Mouse (Mus musculus) adrenal gland (tissue): ENCODE measurements at regions not wholly inside any gene's neighbourhood (a gene's known extent, or its start where the extent isn't known, plus 50 kb on each side); places are given as distances from the start of the nearest gene placed in this dataset.
"Not testable (repeated sequence)": the region's sequence is repeated elsewhere in the genome, so short reads cannot be mapped to it uniquely, and the experiment has no call there.

Experiments used
- intact Hi-C: fragments of 180-260 bp; cut with DNase I; formaldehyde crosslinking; loops from one replicate; pipeline ENCODE4 v1.15.1; 2025

GRCm38 (mm10) chr6:95058017-95058416 is 59.0 kb upstream of the Kbtbd8 start:
- intact Hi-C loops: no loop called here

GRCm38 (mm10) chr6:95056222-95056621 is 60.8 kb upstream of the Kbtbd8 start:
- intact Hi-C loops: no loop called here

- intact Hi-C loops: no loop called here
These were observed 63.2 kb upstream of the Kbtbd8 start for GRCm38 (mm10) chr6:95053717-95054382.

GRCm38 (mm10) chr6:95041351-95041750 is 75.7 kb upstream of the Kbtbd8 start:
- intact Hi-C loops: not testable (repeated sequence)

GRCm38 (mm10) chr6:95024239-95024638 is 92.8 kb upstream of the Kbtbd8 start:
- intact Hi-C loops: no loop called here

- intact Hi-C loops: no loop called here
These were observed 95.3 kb upstream of the Kbtbd8 start for GRCm38 (mm10) chr6:95021724-95022123.

- intact Hi-C loops: no loop called here
These were observed 99.1 kb upstream of the Kbtbd8 start for GRCm38 (mm10) chr6:95017911-95018310.

- intact Hi-C loops: no loop called here
These were observed 99.6 kb upstream of the Kbtbd8 start for GRCm38 (mm10) chr6:95017484-95017883.

- intact Hi-C loops: no loop called here
These were observed 103.9 kb upstream of the Kbtbd8 start for GRCm38 (mm10) chr6:95013096-95013495.

- intact Hi-C loops: no loop called here
These were observed 110.6 kb upstream of the Kbtbd8 start for GRCm38 (mm10) chr6:95006485-95006884.

- intact Hi-C loops: no loop called here
These were observed 113.3 kb upstream of the Kbtbd8 start for GRCm38 (mm10) chr6:95003716-95004115.

- intact Hi-C loops: no loop called here
These were observed 117.5 kb upstream of the Kbtbd8 start for GRCm38 (mm10) chr6:94999562-94999961.

- intact Hi-C loops: no loop called here
These were observed 118.0 kb upstream of the Kbtbd8 start for GRCm38 (mm10) chr6:94999002-94999401.

GRCm38 (mm10) chr6:94998371-94998770 is 118.7 kb upstream of the Kbtbd8 start:
- intact Hi-C loops: no loop called here

- intact Hi-C loops: no loop called here
These were observed 122.7 kb upstream of the Kbtbd8 start for GRCm38 (mm10) chr6:94994376-94994775.

GRCm38 (mm10) chr6:94987427-94987826 is 129.6 kb upstream of the Kbtbd8 start:
- intact Hi-C loops: loop anchor here (2.0 to 10.0 kb wide), 4 partner anchors 365 to 903 kb away; no protein-coding TSS in a partner anchor

GRCm38 (mm10) chr6:94986346-94986745 is 130.7 kb upstream of the Kbtbd8 start:
- intact Hi-C loops: loop anchor here (2.0 to 10.0 kb wide), 4 partner anchors 364 to 902 kb away; no protein-coding TSS in a partner anchor

- intact Hi-C loops: loop anchor here (10.0 kb wide), 1 partner anchor 900 kb away; no protein-coding TSS in a partner anchor
These were observed 132.6 kb upstream of the Kbtbd8 start for GRCm38 (mm10) chr6:94984411-94984895.

- intact Hi-C loops: loop anchor here (5.0 kb wide), 1 partner anchor 426 kb away; no protein-coding TSS in a partner anchor
These were observed 148.4 kb upstream of the Kbtbd8 start for GRCm38 (mm10) chr6:94968683-94969082.

- intact Hi-C loops: loop anchor here (2.0 to 5.0 kb wide), 2 partner anchors 344 to 425 kb away; no protein-coding TSS in a partner anchor
These were observed 150.1 kb upstream of the Kbtbd8 start for GRCm38 (mm10) chr6:94966962-94967361.

- intact Hi-C loops: no loop called here
These were observed 153.8 kb upstream of the Kbtbd8 start for GRCm38 (mm10) chr6:94963204-94963603.

GRCm38 (mm10) chr6:94962411-94963087 is 154.5 kb upstream of the Kbtbd8 start:
- intact Hi-C loops: no loop called here
